Mouse (Mus musculus) embryonic fibroblast, embryonic 13.5 days (primary cell): ENCODE results near the gene Idi1.

ENCODE experiments used
- CTCF ChIP-seq: IDR thresholded peaks from 2 replicates; pipeline ENCODE4 v1.5.1; 2011; ENCODE audit warnings: mild to moderate bottlenecking, control low read depth, low read length, moderate library complexity, borderline replicate concordance; ENCODE audit not compliant: insufficient read depth
- POLR2A ChIP-seq: IDR thresholded peaks from 2 replicates; pipeline ENCODE4 v1.6.1; 2011; ENCODE audit warnings: low read depth, mild to moderate bottlenecking, control low read depth, low read length, moderate library complexity

DNA sequence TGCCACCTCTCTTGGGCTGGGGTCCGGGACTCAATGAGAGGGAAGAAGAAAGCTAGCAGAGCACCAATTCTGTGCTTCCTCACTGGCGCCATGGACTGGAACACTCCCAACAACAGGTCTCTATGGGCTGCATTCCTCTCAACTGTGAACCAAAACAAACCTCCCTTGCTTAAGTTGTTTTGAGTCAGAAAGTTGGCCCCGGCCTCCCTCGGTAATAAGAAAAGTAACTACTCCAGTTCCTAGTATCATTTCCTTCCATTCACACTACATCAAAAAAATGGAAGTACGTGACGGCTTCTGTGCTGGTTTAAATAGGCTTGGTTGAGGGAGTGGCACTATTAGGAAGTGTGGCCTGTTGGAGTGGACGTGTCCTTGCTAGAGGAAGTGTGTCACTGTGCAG, 18.7 kb upstream of the Idi1 start:
- TF ChIP-seq CTCF: no peak
- TF ChIP-seq POLR2A: no peak
